Mouse (Mus musculus): ENCODE measurements at regions not wholly inside any gene's neighbourhood (a gene's known extent, or its start where the extent isn't known, plus 50 kb on each side); places are given as distances from the start of the nearest gene placed in this dataset.

DNA sequence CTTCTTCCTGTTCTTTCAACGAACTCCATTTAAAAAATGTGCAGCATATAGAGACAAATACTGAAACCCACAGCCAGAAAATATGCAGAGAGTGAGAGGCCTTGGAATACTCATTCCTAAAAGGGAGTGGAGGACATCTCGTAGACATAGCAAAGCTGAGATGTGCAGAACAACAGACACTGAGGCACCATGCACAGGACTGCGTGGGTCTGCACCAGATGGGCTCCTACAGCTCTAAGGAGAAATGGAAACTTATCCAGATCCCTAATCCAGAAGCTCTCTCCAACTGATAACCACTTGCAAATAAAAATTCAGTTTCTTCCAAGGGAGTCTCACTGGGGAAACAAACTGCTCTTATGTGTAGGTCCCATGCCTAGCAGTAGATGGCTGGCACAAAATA is 101.6 kb downstream of the Slc25a24 start:
- no peak for DNase-seq (ENCODE audit: low spot score in 2 of 2)

DNA sequence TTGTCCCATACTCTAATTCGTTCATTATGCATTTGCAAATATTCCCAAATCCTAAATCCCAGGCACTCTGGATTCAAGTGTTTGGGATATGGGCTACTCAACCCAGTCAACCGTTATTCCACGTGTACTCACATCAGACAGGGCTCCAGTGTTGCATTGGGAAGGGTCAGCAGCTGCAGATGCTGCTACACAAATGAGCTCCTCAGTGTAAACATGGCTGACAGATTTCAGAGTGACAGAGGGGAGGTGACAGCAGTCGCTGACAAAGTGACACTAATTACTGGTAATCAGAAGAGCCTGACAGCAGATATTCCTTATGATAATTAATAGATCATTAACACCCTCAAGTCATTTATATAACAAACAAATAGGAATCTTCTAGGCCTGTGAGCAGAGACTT is 106.2 kb upstream of the Vav3 start:
- no peak for DNase-seq (ENCODE audit: low spot score in 2 of 2)

DNA sequence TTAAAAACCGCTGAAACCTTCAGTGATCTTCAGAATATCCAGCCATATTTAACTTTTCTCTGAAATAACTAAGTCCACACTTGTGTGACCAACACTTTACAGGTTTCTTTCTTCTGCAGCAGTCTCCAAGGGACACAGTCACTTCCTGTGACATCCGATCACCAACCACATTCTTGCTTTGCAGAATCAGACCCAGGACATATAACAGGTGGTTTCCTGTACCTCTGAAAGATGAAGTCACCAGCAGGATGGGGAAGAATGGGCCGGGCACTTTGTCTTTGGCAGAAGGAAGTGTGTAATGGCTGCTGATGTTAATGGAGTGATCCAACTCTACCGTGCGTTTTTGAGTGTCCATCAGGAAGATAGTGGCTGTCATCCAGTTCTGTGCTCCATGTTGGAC is 103.5 kb upstream of the Vav3 start:
- no peak for DNase-seq (ENCODE audit: low spot score in 2 of 2)

DNA sequence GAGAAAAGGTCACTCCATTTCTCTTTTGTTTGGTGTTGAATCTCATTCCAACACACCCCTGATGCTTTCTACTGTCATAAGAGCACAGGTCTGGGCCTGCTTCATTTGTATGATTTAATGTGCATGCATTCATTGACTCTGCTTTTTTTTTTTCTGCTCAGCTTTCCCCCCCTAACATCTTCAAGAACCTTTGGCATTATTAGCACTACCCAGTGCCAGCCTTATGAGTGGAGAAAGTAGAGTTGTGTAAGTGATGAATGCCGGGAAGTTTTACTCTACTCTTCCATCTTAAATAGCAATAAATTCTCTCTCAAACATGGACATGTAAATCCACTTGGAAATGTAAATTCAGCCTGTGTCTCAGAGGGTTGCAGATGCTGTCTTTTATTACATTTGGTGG is 97.0 kb upstream of the Vav3 start:
- DNase-seq (ENCODE audit: low spot score in 2 of 2), result no peak

- DNase-seq (ENCODE audit: low spot score in 2 of 2), result no peak
Observed at GRCm38 (mm10) chr3:109248801-109249200, 91.7 kb upstream of the Vav3 start.

GRCm38 (mm10) chr3:109249359-109249758 is 91.1 kb upstream of the Vav3 start:
- DNase-seq (ENCODE audit: low spot score in 2 of 2), result no peak

DNA sequence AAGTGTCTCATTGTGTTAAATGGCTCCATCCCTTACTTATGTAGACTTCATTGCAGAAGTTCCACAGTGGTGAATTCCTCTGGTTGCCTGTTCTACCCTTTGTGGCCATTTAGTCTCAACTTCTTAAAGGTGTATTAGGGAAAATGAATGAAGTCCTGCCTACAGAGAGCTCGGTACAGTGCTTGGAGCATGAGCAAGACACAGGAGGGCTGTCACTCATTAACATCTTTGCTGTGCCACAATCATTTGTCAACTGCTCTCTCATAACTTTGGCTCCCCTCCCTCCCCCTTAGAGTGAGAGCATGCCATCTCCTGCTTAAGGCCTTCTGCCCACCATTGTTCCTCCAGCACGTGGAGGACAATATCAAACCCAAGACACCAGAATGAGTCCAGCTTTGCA is 90.5 kb upstream of the Vav3 start:
- no peak for DNase-seq (ENCODE audit: low spot score in 2 of 2)

- DNase-seq (ENCODE audit: low spot score in 2 of 2), result no peak
Observed at GRCm38 (mm10) chr3:109251716-109252115, 88.7 kb upstream of the Vav3 start.

- DNase-seq (ENCODE audit: low spot score in 2 of 2), result no peak
Observed at GRCm38 (mm10) chr3:109254001-109254630, 86.3 kb upstream of the Vav3 start.

DNA sequence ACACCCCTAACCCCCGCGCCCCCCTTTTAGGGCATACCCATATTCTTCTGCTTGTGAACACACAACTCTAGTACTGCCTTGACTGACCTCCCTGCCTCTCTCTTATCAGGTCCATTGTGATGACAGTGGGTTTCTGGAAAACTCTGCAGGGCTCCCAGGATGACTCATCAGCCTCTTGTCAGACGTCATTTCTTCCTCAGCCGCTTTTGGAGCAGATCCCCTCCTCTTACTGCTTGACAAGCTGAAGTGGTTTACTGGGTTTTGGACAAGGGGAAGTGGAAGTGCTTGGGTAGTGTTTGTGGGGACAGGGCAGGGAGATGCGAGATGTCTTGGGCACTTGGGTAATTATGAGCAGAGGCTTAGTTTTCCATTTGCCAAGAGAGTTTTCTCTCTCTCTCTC is 85.5 kb upstream of the Vav3 start:
- DNase-seq (ENCODE audit: low spot score in 2 of 2), result peak in 1 of 2 experiments; percentile 44

DNA sequence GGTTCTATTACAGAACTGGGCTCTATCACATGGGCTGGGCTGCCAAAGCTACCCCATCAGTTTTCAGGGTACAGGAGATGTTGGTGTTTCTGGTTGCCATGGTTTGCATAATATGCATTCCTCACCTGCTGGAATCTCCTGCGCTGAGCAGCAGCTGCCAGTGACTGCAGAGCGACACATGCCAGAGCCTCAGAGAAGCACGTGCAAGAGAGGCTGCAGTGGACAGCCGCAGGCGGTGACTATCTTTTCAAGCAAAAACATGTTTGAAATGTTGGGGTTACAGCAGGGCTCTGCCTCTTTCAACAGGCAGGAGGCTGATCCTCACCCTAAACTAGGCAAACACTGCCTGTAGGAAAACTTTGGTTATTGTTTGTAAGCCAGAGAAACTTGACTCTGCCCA is 83.7 kb upstream of the Vav3 start:
- no peak for DNase-seq (ENCODE audit: low spot score in 2 of 2)

DNA sequence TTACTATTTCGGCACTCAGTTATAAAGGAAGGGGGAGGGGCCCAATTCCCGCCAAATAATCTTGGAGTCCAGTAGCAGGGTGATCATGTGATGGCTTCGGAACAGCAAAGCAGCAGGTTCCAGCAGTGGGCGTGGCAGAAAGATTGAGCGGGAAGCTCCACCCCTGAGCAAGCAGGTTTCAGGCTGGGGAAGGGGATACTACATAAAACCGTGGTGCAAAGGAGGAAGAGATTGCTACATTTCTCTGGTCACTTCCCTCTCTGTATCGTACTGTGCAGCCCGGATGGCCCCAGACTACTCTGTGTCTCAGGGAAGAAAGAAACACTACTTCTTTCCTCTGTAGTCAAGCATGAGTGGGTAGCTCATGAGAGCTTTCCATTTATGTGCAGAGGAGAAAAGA is 73.5 kb upstream of the Vav3 start:
- peak in 1 of 2 experiments; percentile 16 for DNase-seq (ENCODE audit: low spot score in 2 of 2)

GRCm38 (mm10) chr3:109270783-109271182 is 69.7 kb upstream of the Vav3 start:
- no peak for DNase-seq (ENCODE audit: low spot score in 2 of 2)

DNA sequence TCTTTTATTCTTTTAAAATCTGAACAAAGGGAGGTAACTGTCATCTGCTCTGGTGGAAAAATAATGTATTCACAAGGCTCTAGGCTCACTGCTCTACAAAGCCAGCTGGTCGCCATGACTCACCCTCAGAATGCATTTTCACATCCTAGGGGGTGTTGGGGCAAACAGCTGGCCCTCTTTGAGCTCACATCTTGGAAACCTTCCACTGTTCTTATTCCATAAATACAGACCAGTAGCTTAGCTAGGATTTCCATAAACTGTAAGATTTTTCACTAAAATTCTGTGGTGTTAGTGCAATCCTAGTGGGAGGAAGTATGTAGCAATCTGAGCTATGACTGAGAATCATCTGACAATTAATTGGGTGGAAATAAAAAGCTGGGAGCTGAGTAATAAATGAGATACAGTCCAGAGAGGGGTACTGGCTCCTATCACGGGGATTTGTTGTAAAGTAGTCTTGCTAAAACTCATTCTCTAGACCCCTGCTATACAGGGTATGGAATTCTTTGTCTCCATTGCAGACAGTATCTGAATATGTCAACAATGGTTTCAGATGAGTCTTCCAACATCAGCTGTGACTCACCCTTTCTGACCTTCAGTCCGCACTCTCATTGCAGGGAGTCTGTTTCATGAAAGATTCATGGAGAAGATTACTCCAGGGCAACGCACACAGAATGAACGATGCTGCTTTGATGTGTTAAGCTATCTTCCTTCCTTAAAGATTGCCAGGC is 67.2 kb upstream of the Vav3 start:
- no peak for DNase-seq (ENCODE audit: low spot score in 2 of 2)

GRCm38 (mm10) chr3:109273802-109274155 is 66.7 kb upstream of the Vav3 start:
- DNase-seq (ENCODE audit: low spot score in 2 of 2), result no peak

DNA sequence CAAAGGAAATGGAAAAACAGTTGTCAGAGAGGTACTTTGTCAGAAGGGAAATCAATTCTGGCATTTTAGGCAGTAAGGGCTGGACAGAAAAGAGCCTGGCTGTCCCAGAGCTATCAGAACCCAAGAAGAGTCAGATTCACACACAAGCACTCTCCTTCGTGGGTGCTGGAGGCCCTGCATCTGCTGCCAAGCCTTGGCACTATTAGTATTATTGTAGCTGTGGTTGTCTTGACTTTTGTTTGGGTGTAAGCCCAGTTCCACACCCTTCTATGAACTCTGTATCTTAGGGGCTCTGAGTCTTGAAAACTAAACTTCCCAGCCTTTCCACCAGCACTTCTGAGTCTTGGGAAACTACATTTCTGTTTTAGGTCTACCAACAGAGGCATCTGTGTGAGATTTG is 61.4 kb upstream of the Vav3 start:
- no peak for DNase-seq (ENCODE audit: low spot score in 2 of 2)

DNA sequence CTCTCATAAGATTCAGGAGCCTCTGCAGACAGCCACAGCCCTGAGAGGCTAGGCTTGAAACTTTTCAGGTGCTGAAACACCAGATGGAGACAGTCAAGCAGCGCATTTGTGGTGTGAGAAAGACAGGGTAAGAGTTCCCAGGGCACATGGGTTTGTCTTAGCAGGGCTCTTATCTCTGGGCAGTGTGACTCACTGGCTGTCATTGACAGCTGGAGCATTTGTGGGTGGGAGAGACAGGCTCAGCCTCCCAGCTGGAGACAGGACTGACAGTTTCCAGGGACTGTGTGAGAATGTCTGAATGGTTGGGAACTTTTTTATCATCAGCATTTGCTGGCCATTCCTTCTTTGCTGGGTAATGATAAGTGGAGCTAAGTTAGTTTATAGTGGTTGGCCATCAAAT is 53.9 kb upstream of the Vav3 start:
- DNase-seq (ENCODE audit: low spot score in 2 of 2), result no peak
